Mouse (Mus musculus): ENCODE measurements around the gene Calm2. TPM values are rescaled to one million over a fixed set of nuclear protein-coding genes. Genes with fewer than 3 reads are reported as not detected.

Gene Calm2
- polyA plus RNA-seq, 1 experiment from 2014 or later = 850 TPM

- Histone ChIP-seq H3K4me3 (replicated peaks) (peak overlapping the region; percentile 39), H3K27ac (no peak overlapping the region), H3K36me3 (no peaks in the 10 kb centered on the region), H3K27me3 (peaks cover 47% of the 10 kb centered on the region), H3K4me1 (replicated peaks) (peaks cover 26% of the 10 kb centered on the region), H3K9ac (replicated peaks) (peak overlapping the region; percentile 48), H3K4me2 (peak overlapping the region; percentile 76), H3K9me3 (no peaks in the 10 kb centered on the region)
- WGBS = under 1% methylated on average over 23 of the region's 23 CpGs
- peak; percentile 85 for ATAC-seq (ENCODE audit: insufficient number of reproducible peaks, insufficient read depth, low FRiP score, low TSS enrichment, low read depth)
Measured at GRCm38 (mm10) chr17:87473736-87474500, 27.2 kb upstream of the Calm2 start.

GRCm38 (mm10) chr17:87473441-87473735, 26.7 kb upstream of the Calm2 start:
- peak overlapping the region; percentile 39 for H3K4me3 ChIP-seq (replicated peaks)
- peaks cover 26% of the 10 kb centered on the region for H3K4me1 ChIP-seq (replicated peaks)
- H3K27ac ChIP-seq = no peak overlapping the region
- 8% methylated on average over 9 of the region's 9 CpGs for WGBS
- H3K27me3 ChIP-seq = peaks cover 45% of the 10 kb centered on the region
- peak overlapping the region; percentile 76 for H3K4me2 ChIP-seq
- no peaks in the 10 kb centered on the region for H3K36me3 ChIP-seq
- H3K9me3 ChIP-seq = no peaks in the 10 kb centered on the region
- ATAC-seq (ENCODE audit: insufficient number of reproducible peaks, insufficient read depth, low FRiP score, low TSS enrichment, low read depth) = no peak
- H3K9ac ChIP-seq (replicated peaks) = peak overlapping the region; percentile 48

GRCm38 (mm10) chr17:87472879-87473278, 26.1 kb upstream of the Calm2 start:
- Histone ChIP-seq H3K4me3 (replicated peaks) (no peak overlapping the region), H3K9me3 (no peaks in the 10 kb centered on the region), H3K4me2 (peak overlapping the region; percentile 76; the same call in 1 of the 2 replicates), H3K9ac (replicated peaks) (no peak overlapping the region), H3K4me1 (replicated peaks) (peaks cover 26% of the 10 kb centered on the region), H3K36me3 (no peaks in the 10 kb centered on the region), H3K27me3 (peaks cover 45% of the 10 kb centered on the region), H3K27ac (no peak overlapping the region)
- ATAC-seq (ENCODE audit: insufficient number of reproducible peaks, insufficient read depth, low FRiP score, low TSS enrichment, low read depth) = no peak
- WGBS = 52% methylated on average over 10 of the region's 10 CpGs

GRCm38 (mm10) chr17:87471661-87472060, 24.9 kb upstream of the Calm2 start:
- no peak overlapping the region for H3K4me3 ChIP-seq (replicated peaks)
- H3K27ac ChIP-seq = no peak overlapping the region
- no peaks in the 10 kb centered on the region for H3K36me3 ChIP-seq
- H3K9me3 ChIP-seq = no peaks in the 10 kb centered on the region
- no peak overlapping the region for H3K4me2 ChIP-seq
- no peak overlapping the region for H3K9ac ChIP-seq (replicated peaks)
- ATAC-seq (ENCODE audit: insufficient number of reproducible peaks, insufficient read depth, low FRiP score, low TSS enrichment, low read depth) = no peak
- H3K4me1 ChIP-seq (replicated peaks) = peaks cover 26% of the 10 kb centered on the region
- WGBS = 65% methylated on average over 6 of the region's 6 CpGs
- H3K27me3 ChIP-seq = peaks cover 45% of the 10 kb centered on the region

- H3K27ac ChIP-seq = no peak overlapping the region
- peaks cover 26% of the 10 kb centered on the region for H3K4me1 ChIP-seq (replicated peaks)
- peaks cover 41% of the 10 kb centered on the region for H3K27me3 ChIP-seq
- H3K4me2 ChIP-seq = no peak overlapping the region
- no peak overlapping the region for H3K4me3 ChIP-seq (replicated peaks)
- H3K36me3 ChIP-seq = no peaks in the 10 kb centered on the region
- H3K9me3 ChIP-seq = no peaks in the 10 kb centered on the region
- no peak for ATAC-seq (ENCODE audit: insufficient number of reproducible peaks, insufficient read depth, low FRiP score, low TSS enrichment, low read depth)
- no peak overlapping the region for H3K9ac ChIP-seq (replicated peaks)
- WGBS = 67% methylated on average over 8 of the region's 8 CpGs
Measured at GRCm38 (mm10) chr17:87470797-87471196, 24.1 kb upstream of the Calm2 start.

- WGBS = 67% methylated on average over 8 of the region's 8 CpGs
- Histone ChIP-seq H3K4me2 (no peak overlapping the region), H3K27me3 (peaks cover 38% of the 10 kb centered on the region), H3K4me3 (replicated peaks) (no peak overlapping the region), H3K36me3 (no peaks in the 10 kb centered on the region), H3K27ac (no peak overlapping the region), H3K9me3 (no peaks in the 10 kb centered on the region), H3K9ac (replicated peaks) (no peak overlapping the region), H3K4me1 (replicated peaks) (peaks cover 23% of the 10 kb centered on the region)
- no peak for ATAC-seq (ENCODE audit: insufficient number of reproducible peaks, insufficient read depth, low FRiP score, low TSS enrichment, low read depth)
Measured at GRCm38 (mm10) chr17:87470282-87470681, 23.5 kb upstream of the Calm2 start.

- 84% methylated on average over 8 of the region's 8 CpGs for WGBS
- Histone ChIP-seq H3K27me3 (peaks cover 30% of the 10 kb centered on the region), H3K4me1 (replicated peaks) (peaks cover 14% of the 10 kb centered on the region), H3K27ac (no peak overlapping the region), H3K9ac (replicated peaks) (no peak overlapping the region), H3K36me3 (no peaks in the 10 kb centered on the region), H3K4me3 (replicated peaks) (no peak overlapping the region), H3K4me2 (no peak overlapping the region), H3K9me3 (no peaks in the 10 kb centered on the region)
- ATAC-seq (ENCODE audit: insufficient number of reproducible peaks, insufficient read depth, low FRiP score, low TSS enrichment, low read depth) = no peak
Measured at GRCm38 (mm10) chr17:87469428-87469827, 22.7 kb upstream of the Calm2 start.

- ATAC-seq (ENCODE audit: insufficient number of reproducible peaks, insufficient read depth, low FRiP score, low TSS enrichment, low read depth) = no peak
- WGBS = 87% methylated on average over 5 of the region's 5 CpGs
Measured at GRCm38 (mm10) chr17:87468616-87469015, 21.9 kb upstream of the Calm2 start.

GRCm38 (mm10) chr17:87461499-87461896, 14.8 kb upstream of the Calm2 start:
- Histone ChIP-seq H3K4me1 (replicated peaks) (peaks cover 37% of the 10 kb centered on the region), H3K4me2 (no peak overlapping the region), H3K27me3 (peaks cover 15% of the 10 kb centered on the region), H3K36me3 (no peaks in the 10 kb centered on the region), H3K9me3 (no peaks in the 10 kb centered on the region), H3K9ac (replicated peaks) (no peak overlapping the region), H3K27ac (no peak overlapping the region), H3K4me3 (replicated peaks) (no peak overlapping the region)
- WGBS = 46% methylated on average over 3 of the region's 3 CpGs
- ATAC-seq (ENCODE audit: insufficient number of reproducible peaks, insufficient read depth, low FRiP score, low TSS enrichment, low read depth) = no peak

More at GRCm38 (mm10) chr17:87468616-87469015, 21.9 kb upstream of the Calm2 start:
- Histone ChIP-seq H3K36me3 (no peaks in the 10 kb centered on the region), H3K27me3 (peaks cover 23% of the 10 kb centered on the region; the same call in 1 of the 2 replicates), H3K9me3 (no peaks in the 10 kb centered on the region), H3K4me1 (replicated peaks) (peaks cover 8% of the 10 kb centered on the region; the same call in 1 of the 2 replicates), H3K9ac (replicated peaks) (no peak overlapping the region), H3K27ac (no peak overlapping the region), H3K4me3 (replicated peaks) (no peak overlapping the region), H3K4me2 (no peak overlapping the region)

- Histone ChIP-seq H3K27me3 (peaks cover 15% of the 10 kb centered on the region), H3K36me3 (no peaks in the 10 kb centered on the region), H3K9me3 (no peaks in the 10 kb centered on the region), H3K4me1 (replicated peaks) (peaks cover 37% of the 10 kb centered on the region), H3K4me2 (peak overlapping the region; percentile 50), H3K27ac (peak overlapping the region; percentile 46; the same call in 1 of the 2 replicates), H3K9ac (replicated peaks) (no peak overlapping the region; the same call in 1 of the 2 replicates), H3K4me3 (replicated peaks) (peak overlapping the region; percentile 17)
- 27% methylated on average over 17 of the region's 17 CpGs for WGBS
- ATAC-seq (ENCODE audit: insufficient number of reproducible peaks, insufficient read depth, low FRiP score, low TSS enrichment, low read depth) = no peak; the same call in 1 of the 2 replicates
Measured at GRCm38 (mm10) chr17:87460669-87461498, 14.1 kb upstream of the Calm2 start.
